Mouse (Mus musculus): ENCODE results near the gene Ubr7. TPM values are rescaled to one million over a fixed set of nuclear protein-coding genes. Genes with fewer than 3 reads are reported as not detected.
A peak's percentile ranks its signal among the peaks of the same experiment; 100 is the strongest.

Gene Ubr7
- polyA plus RNA-seq, 1 experiment from 2014 or later = 16.3 TPM

- H3K4me2 ChIP-seq (replicated peaks; ENCODE audit: low read depth) = peak overlapping the region; percentile 91
- WGBS = 2% methylated on average over 46 of the region's 46 CpGs
- no peaks in the 10 kb centered on the region for H3K27me3 ChIP-seq (replicated peaks; ENCODE audit: control insufficient read depth, insufficient read depth, low read length)
- H3K36me3 ChIP-seq (ENCODE audit: control insufficient read depth, insufficient read depth) = no peaks in the 10 kb centered on the region
- peak; percentile 79 for ATAC-seq
- peak overlapping the region; percentile 87 for H3K27ac ChIP-seq (ENCODE audit: low read depth, low read length)
- no peaks in the 10 kb centered on the region for H3K9me3 ChIP-seq (ENCODE audit: control insufficient read depth)
- no peaks in the 10 kb centered on the region for H3K4me1 ChIP-seq (replicated peaks; ENCODE audit: control insufficient read depth, insufficient read depth, low read length)
- no peak for TF ChIP-seq CTCF (IDR thresholded peaks at IDR 0.05; ENCODE audit: low read depth)
- H3K9ac ChIP-seq (ENCODE audit: low read depth, low read length) = peak overlapping the region; percentile 81
- H3K4me3 ChIP-seq (ENCODE audit: low read depth, low read length) = peak overlapping the region; percentile 94
Observed at GRCm38 (mm10) chr12:102757055-102757688, 595 bp upstream of the Ubr7 start.

DNA sequence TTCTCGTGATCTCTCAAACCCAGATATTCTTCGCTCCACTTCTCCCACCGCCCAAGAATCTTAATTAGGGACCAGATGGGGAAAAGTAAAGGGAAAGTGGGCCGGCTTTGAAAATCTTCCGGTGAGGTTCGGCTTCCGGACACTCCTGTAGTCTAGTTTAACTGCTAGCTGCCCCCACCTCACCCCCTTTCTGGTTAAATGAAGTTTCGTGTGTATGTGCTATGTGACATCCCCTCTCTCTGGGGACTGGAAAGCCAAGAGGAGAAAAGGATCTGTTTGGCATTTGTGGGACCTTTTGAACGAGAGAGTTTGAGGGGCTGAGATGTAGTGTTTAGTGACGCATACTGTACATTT, 613 bp downstream of the Ubr7 start, which contains the start of gene Gm20604:
Gene Gm20604, minus strand, starts transcription at position 270 of the 354 bp plus-strand sequence.
- WGBS = under 1% methylated on average over 10 of the region's 10 CpGs
- Histone ChIP-seq H3K27me3 (replicated peaks; ENCODE audit: control insufficient read depth, insufficient read depth, low read length) (no peaks in the 10 kb centered on the region), H3K4me2 (replicated peaks; ENCODE audit: low read depth) (peak within 1 kb of the TSS; percentile 91), H3K36me3 (ENCODE audit: control insufficient read depth, insufficient read depth) (no peaks in the 10 kb centered on the region), H3K4me1 (replicated peaks; ENCODE audit: control insufficient read depth, insufficient read depth, low read length) (no peaks in the 10 kb centered on the region), H3K4me3 (ENCODE audit: low read depth, low read length) (peak within 1 kb of the TSS; percentile 94), H3K9me3 (ENCODE audit: control insufficient read depth) (no peaks in the 10 kb centered on the region), H3K9ac (ENCODE audit: low read depth, low read length) (peak within 1 kb of the TSS; percentile 81), H3K27ac (ENCODE audit: low read depth, low read length) (peak within 1 kb of the TSS; percentile 87)
- TF ChIP-seq CTCF (IDR thresholded peaks at IDR 0.05; ENCODE audit: low read depth) = no peak
- no peak for ATAC-seq

DNA sequence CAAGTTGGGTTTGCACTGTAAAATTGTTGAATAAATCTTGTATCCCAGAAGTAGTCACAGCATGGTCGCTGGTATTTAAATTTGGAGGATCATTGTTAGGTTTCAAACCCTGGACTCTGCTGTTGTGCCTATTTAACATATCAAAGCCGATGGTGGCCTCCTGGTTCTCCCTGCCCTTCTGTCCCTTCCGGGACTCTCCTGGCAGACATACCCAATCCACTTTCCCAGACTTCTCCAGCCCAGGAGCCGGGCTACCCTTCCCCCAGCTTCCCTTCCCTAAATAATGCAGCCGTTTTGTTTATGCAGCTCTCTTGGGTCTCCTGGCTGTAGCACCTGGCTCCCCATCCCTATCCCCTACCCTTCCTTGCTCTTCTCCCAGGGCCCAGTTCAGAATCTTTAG, 1.2 kb downstream of the Ubr7 start:
- WGBS = under 1% methylated on average over 5 of the region's 5 CpGs
- ATAC-seq = no peak
- H3K9ac ChIP-seq (ENCODE audit: low read depth, low read length) = peak overlapping the region; percentile 13; the same call in 1 of the 2 replicates
- no peaks in the 10 kb centered on the region for H3K36me3 ChIP-seq (ENCODE audit: control insufficient read depth, insufficient read depth)
- H3K4me3 ChIP-seq (ENCODE audit: low read depth, low read length) = peak overlapping the region; percentile 94
- no peaks in the 10 kb centered on the region for H3K27me3 ChIP-seq (replicated peaks; ENCODE audit: control insufficient read depth, insufficient read depth, low read length)
- H3K27ac ChIP-seq (ENCODE audit: low read depth, low read length) = peak overlapping the region; percentile 87; the same call in 1 of the 2 replicates
- no peaks in the 10 kb centered on the region for H3K4me1 ChIP-seq (replicated peaks; ENCODE audit: control insufficient read depth, insufficient read depth, low read length)
- no peak for TF ChIP-seq CTCF (IDR thresholded peaks at IDR 0.05; ENCODE audit: low read depth)
- H3K9me3 ChIP-seq (ENCODE audit: control insufficient read depth) = no peaks in the 10 kb centered on the region
- H3K4me2 ChIP-seq (replicated peaks; ENCODE audit: low read depth) = peak overlapping the region; percentile 91

- no peaks in the 10 kb centered on the region for H3K9me3 ChIP-seq (ENCODE audit: control insufficient read depth)
- TF ChIP-seq CTCF (IDR thresholded peaks at IDR 0.05; ENCODE audit: low read depth) = no peak
- peaks cover 13% of the 10 kb centered on the region for H3K36me3 ChIP-seq (ENCODE audit: control insufficient read depth, insufficient read depth)
- ATAC-seq = no peak
- no peaks in the 10 kb centered on the region for H3K4me1 ChIP-seq (replicated peaks; ENCODE audit: control insufficient read depth, insufficient read depth, low read length)
- no peak overlapping the region for H3K9ac ChIP-seq (ENCODE audit: low read depth, low read length)
- H3K27me3 ChIP-seq (replicated peaks; ENCODE audit: control insufficient read depth, insufficient read depth, low read length) = no peaks in the 10 kb centered on the region
- H3K27ac ChIP-seq (ENCODE audit: low read depth, low read length) = no peak overlapping the region
- no peak overlapping the region for H3K4me2 ChIP-seq (replicated peaks; ENCODE audit: low read depth)
- WGBS = 83% methylated on average over 3 of the region's 3 CpGs
- no peak overlapping the region for H3K4me3 ChIP-seq (ENCODE audit: low read depth, low read length)
Observed at GRCm38 (mm10) chr12:102761668-102762067, 3.9 kb downstream of the Ubr7 start.

DNA sequence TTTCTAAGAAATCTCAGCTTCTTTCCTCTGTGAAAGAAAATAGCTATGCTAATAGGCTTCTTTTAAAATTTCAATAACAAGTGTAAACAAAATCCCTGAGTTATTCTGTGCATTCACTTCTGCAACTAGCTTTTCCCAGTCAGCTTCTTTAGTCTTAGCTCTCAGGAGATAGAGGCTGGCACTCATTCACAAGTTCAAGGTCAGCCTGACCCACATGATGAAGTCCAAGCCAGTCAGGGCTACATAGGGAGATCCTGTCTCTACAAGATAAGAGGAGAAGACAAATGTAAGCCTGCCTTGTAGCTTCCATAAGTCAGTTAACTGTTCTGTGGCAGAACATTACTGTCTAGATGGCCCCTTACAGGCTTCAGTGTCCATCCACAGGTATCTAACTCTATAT, 5.9 kb downstream of the Ubr7 start:
- Histone ChIP-seq H3K27ac (ENCODE audit: low read depth, low read length) (no peak overlapping the region), H3K9ac (ENCODE audit: low read depth, low read length) (no peak overlapping the region), H3K4me2 (replicated peaks; ENCODE audit: low read depth) (no peak overlapping the region), H3K9me3 (ENCODE audit: control insufficient read depth) (no peaks in the 10 kb centered on the region), H3K36me3 (ENCODE audit: control insufficient read depth, insufficient read depth) (peaks cover 31% of the 10 kb centered on the region), H3K4me3 (ENCODE audit: low read depth, low read length) (no peak overlapping the region), H3K4me1 (replicated peaks; ENCODE audit: control insufficient read depth, insufficient read depth, low read length) (no peaks in the 10 kb centered on the region), H3K27me3 (replicated peaks; ENCODE audit: control insufficient read depth, insufficient read depth, low read length) (no peaks in the 10 kb centered on the region)
- TF ChIP-seq CTCF (IDR thresholded peaks at IDR 0.05; ENCODE audit: low read depth) = no peak
- no peak for ATAC-seq

GRCm38 (mm10) chr12:102769000-102769399, 11.2 kb downstream of the Ubr7 start:
- Histone ChIP-seq H3K9ac (ENCODE audit: low read depth, low read length) (no peak overlapping the region), H3K9me3 (ENCODE audit: control insufficient read depth) (no peaks in the 10 kb centered on the region), H3K36me3 (ENCODE audit: control insufficient read depth, insufficient read depth) (peaks cover 77% of the 10 kb centered on the region), H3K4me1 (replicated peaks; ENCODE audit: control insufficient read depth, insufficient read depth, low read length) (no peaks in the 10 kb centered on the region), H3K4me3 (ENCODE audit: low read depth, low read length) (no peak overlapping the region), H3K27ac (ENCODE audit: low read depth, low read length) (no peak overlapping the region), H3K4me2 (replicated peaks; ENCODE audit: low read depth) (no peak overlapping the region), H3K27me3 (replicated peaks; ENCODE audit: control insufficient read depth, insufficient read depth, low read length) (no peaks in the 10 kb centered on the region)
- peak; percentile 62 for TF ChIP-seq CTCF (IDR thresholded peaks at IDR 0.05; ENCODE audit: low read depth)
- no peak for ATAC-seq
- 93% methylated on average over 4 of the region's 4 CpGs for WGBS
